In the genomic region with DNA sequence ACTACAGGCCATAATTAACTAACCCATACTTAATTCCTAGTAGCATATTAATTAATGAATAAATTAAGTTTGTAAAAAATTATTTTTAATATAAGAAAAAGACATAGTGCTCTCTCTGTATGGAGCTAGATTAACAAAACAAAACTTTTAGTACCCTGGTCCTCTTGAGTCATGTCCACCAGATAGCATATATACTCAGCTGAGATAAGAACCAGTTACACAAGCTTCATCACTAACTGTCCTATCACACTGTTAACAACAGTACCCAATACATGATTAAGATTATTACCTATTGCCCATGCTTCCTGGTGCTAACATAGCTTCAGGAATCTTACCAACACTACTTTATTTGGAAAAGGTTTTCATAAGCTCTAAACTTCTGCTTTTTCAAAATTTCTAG, we compare ENCODE assay signal across 27 mouse cellular contexts.
"Had no signal": no experiment of that assay in that cellular context is flagged by ENCODE, and none has a peak within 500 bp of the region (broad histone marks: within the 10 kb centered on the region; RNA-seq: fewer than 3 reads in every experiment).

No protein-coding gene starts in this region.

- H3K9ac ChIP-seq: heart, embryonic 12.5 days; hindbrain, embryonic 12.5 days; hindbrain, embryonic 14.5 days; intestine, embryonic 15.5 days; limb, embryonic 13.5 days; limb, embryonic 15.5 days; liver, embryonic 14.5 days had no signal

- H3K9me3 ChIP-seq: heart, embryonic 10.5 days; heart, embryonic 12.5 days; hindbrain, embryonic 10.5 days; hindbrain, embryonic 12.5 days; intestine, embryonic 15.5 days; limb, embryonic 13.5 days; limb, embryonic 15.5 days had no signal

- DNase-seq: gastrocnemius, adult 2 months; gastrocnemius, postnatal 10 days; gastrocnemius, postnatal 25 days; heart, adult 18-20 months; heart, postnatal 10 days; heart, postnatal 4 days; kidney, adult 18-20 months; kidney, adult 8-10 months; kidney, postnatal 10 days; kidney, postnatal 25 days; kidney, postnatal 4 days; layer of hippocampus, adult 9-11 months; layer of hippocampus, postnatal 36 days; left cerebral cortex, postnatal 4 days had no signal

- H3K27me3 ChIP-seq: heart, embryonic 12.5 days; hindbrain, embryonic 12.5 days; intestine, embryonic 15.5 days; limb, embryonic 13.5 days; limb, embryonic 15.5 days had no signal

- H3K36me3 ChIP-seq: hindbrain, embryonic 10.5 days; hindbrain, embryonic 12.5 days; intestine, embryonic 15.5 days; limb, embryonic 13.5 days; limb, embryonic 15.5 days had no signal

- H3K27ac ChIP-seq: gastrocnemius, adult 2 months; heart, embryonic 10.5 days; hindbrain, embryonic 10.5 days; hindbrain, embryonic 12.5 days; hindbrain, embryonic 14.5 days; intestine, embryonic 15.5 days; layer of hippocampus, adult 2 months; limb, embryonic 13.5 days; limb, embryonic 15.5 days; liver, embryonic 14.5 days had no signal

- H3K4me1 ChIP-seq: hindbrain, embryonic 10.5 days; hindbrain, embryonic 12.5 days; intestine, embryonic 15.5 days; limb, embryonic 13.5 days; limb, embryonic 15.5 days had no signal

- H3K4me2 ChIP-seq: heart, embryonic 12.5 days; hindbrain, embryonic 12.5 days; hindbrain, embryonic 14.5 days; intestine, embryonic 15.5 days; limb, embryonic 13.5 days; limb, embryonic 15.5 days had no signal

- ATAC-seq: hindbrain, embryonic 16.5 days; inflammation-experienced regulatory T-cells, adult 6 months; intestine, embryonic 15.5 days; intestine, postnatal 0 days had no signal

- H3K4me3 ChIP-seq: gastrocnemius, adult 2 months; heart, embryonic 10.5 days; heart, embryonic 12.5 days; hindbrain, embryonic 10.5 days; hindbrain, embryonic 12.5 days; intestine, embryonic 15.5 days; layer of hippocampus, adult 2 months; limb, embryonic 13.5 days; limb, embryonic 15.5 days had no signal
